ENCODE assay signal across 9 mouse cellular contexts in genomic region chr5:8356885-8357651, GRCm38 (mm10). TPM values are rescaled to one million over a fixed set of nuclear protein-coding genes. Genes with fewer than 3 reads are reported as not detected.
DNase-seq lines count a peak whose midpoint lies in the region; ATAC-seq and TF ChIP-seq lines count a peak whose summit lies in the region.
"Had no signal": no experiment of that assay in that cellular context is flagged by ENCODE, and none has a peak within 500 bp of the region (broad histone marks: within the 10 kb centered on the region; RNA-seq: fewer than 3 reads in every experiment).

No protein-coding gene starts in this region.

- H3K4me2 ChIP-seq in neural tube, embryonic 12.5 days (replicated peaks): no peak overlapping the region
- H3K4me2 ChIP-seq in lung, embryonic 14.5 days: no peak overlapping the region

- no peaks in the 10 kb centered on the region for H3K27me3 ChIP-seq in neural tube, embryonic 12.5 days (replicated peaks)
- H3K27me3 ChIP-seq in lung, embryonic 14.5 days (ENCODE audit: insufficient read depth, low read length): no peaks in the 10 kb centered on the region

- ATAC-seq in neural tube, embryonic 12.5 days (ENCODE audit: low FRiP score, low read depth): peak; percentile 45; the same call in 1 of the 2 replicates
- peak; percentile 79 for ATAC-seq in lung, embryonic 14.5 days (ENCODE audit: insufficient read depth)

- no peak overlapping the region for H3K9ac ChIP-seq in neural tube, embryonic 12.5 days
- H3K9ac ChIP-seq in lung, embryonic 14.5 days: no peak overlapping the region

- no peaks in the 10 kb centered on the region for H3K9me3 ChIP-seq in neural tube, embryonic 12.5 days
- H3K9me3 ChIP-seq in lung, embryonic 14.5 days (ENCODE audit: low read depth, low read length): no peaks in the 10 kb centered on the region

- 59% methylated on average over 13 of the region's 13 CpGs for WGBS in neural tube, embryonic 12.5 days
- 19% methylated on average over 13 of the region's 13 CpGs for WGBS in lung, embryonic 14.5 days

- TF ChIP-seq CTCF in lung, embryonic 14.5 days (IDR thresholded peaks at IDR 0.05; ENCODE audit: low read depth): no peak

- no peaks in the 10 kb centered on the region for H3K36me3 ChIP-seq in neural tube, embryonic 12.5 days
- no peaks in the 10 kb centered on the region for H3K36me3 ChIP-seq in lung, embryonic 14.5 days (ENCODE audit: insufficient read depth)

- DNase-seq in adrenal gland, adult (ENCODE audit: inconsistent age in 2 of 2, low spot score in 1 of 2): peak; percentile 15 to 38
- DNase-seq in adrenal gland, adult 18-20 months (ENCODE audit: low spot score in 2 of 2): no peak
- DNase-seq in neural tube, embryonic 10.5 days (ENCODE audit: extremely low spot score, low spot score): no peak
- DNase-seq in lung, embryonic 14.5 days: peak; percentile 64
- no peak for DNase-seq in thymus, postnatal 25 days
- no peak for DNase-seq in cerebellum, postnatal 4 days (ENCODE audit: low spot score in 2 of 2)
- DNase-seq in left cerebral cortex, adult 18-20 months (ENCODE audit: low spot score in 2 of 2): no peak
- DNase-seq: gastrocnemius, postnatal 14 days had no signal

- no peak overlapping the region for H3K4me3 ChIP-seq in neural tube, embryonic 12.5 days
- no peak overlapping the region for H3K4me3 ChIP-seq in lung, embryonic 14.5 days (ENCODE audit: low read depth, low read length)

- no peak overlapping the region for H3K27ac ChIP-seq in neural tube, embryonic 12.5 days
- 0 out of 2 replicates have a peak overlapping the region, but pooled peaks have one; percentile 20 for H3K27ac ChIP-seq in lung, embryonic 14.5 days (ENCODE audit: low read depth)

- H3K4me1 ChIP-seq in neural tube, embryonic 12.5 days: 0 out of 2 replicates have a peak, but pooled peaks cover 9% of the 10 kb centered on the region
- 0 out of 2 replicates have a peak, but pooled peaks cover 3% of the 10 kb centered on the region for H3K4me1 ChIP-seq in lung, embryonic 14.5 days (ENCODE audit: insufficient read depth)

RNA-seq across cellular contexts. Expression of gene Adam22, which starts 10.9 kb away (rescaled TPM):
- total RNA-seq in adrenal gland, adult 18-20 months (2021): 1 to 10 TPM; 4.5 to 5.1 TPM
- polyA plus RNA-seq in neural tube, embryonic 12.5 days (2016; fragmentation: Nextera tagmentation; extraction: Ambion mirVana): 22.3 and 25.1 TPM in 2 replicates
- 3.6 TPM in 2 replicates for polyA plus RNA-seq in lung, embryonic 14.5 days (2014; fragmentation: Nextera tagmentation; extraction: Ambion mirVana)
- 100 to 1,000 TPM; 205 to 208 TPM for total RNA-seq in left cerebral cortex, adult 18-20 months (2021)

Comparison
In these comparisons a context has a peak if more than half of its experiments do, and no peak if none do; other contexts are left out.
1. DNase-seq: peak in adrenal gland, adult (2 of 2) and lung, embryonic 14.5 days (single experiment); none in adrenal gland, adult 18-20 months (0 of 2), neural tube, embryonic 10.5 days (single experiment), thymus, postnatal 25 days (single experiment), cerebellum, postnatal 4 days (0 of 2) and left cerebral cortex, adult 18-20 months (0 of 2).
2. RNA of gene Adam22, which starts 10.9 kb away (total RNA-seq): 205 to 208 TPM in left cerebral cortex, adult 18-20 months; 4.5 to 5.1 TPM in adrenal gland, adult 18-20 months; every median in the first group is over 10 times any median in the second.